Comparison of ENCODE assay signal across 17 mouse cellular contexts in genomic region chr6:140512016-140512415, GRCm38 (mm10).
A peak's percentile ranks its signal among the peaks of the same experiment; 100 is the strongest.
DNase-seq lines count a peak whose midpoint lies in the region; ATAC-seq and TF ChIP-seq lines count a peak whose summit lies in the region.
"Had no signal": no experiment of that assay in that cellular context is flagged by ENCODE, and none has a peak within 500 bp of the region (broad histone marks: within the 10 kb centered on the region; RNA-seq: fewer than 3 reads in every experiment).

No protein-coding gene starts in this region.

- peak; percentile 24; the same call in 1 of the 2 replicates for ATAC-seq in frontal cortex, adult (ENCODE audit: low TSS enrichment)
- no peak for ATAC-seq in embryonic facial prominence, embryonic 14.5 days (ENCODE audit: low read depth)

- no peak overlapping the region for H3K4me2 ChIP-seq in embryonic facial prominence, embryonic 14.5 days (ENCODE audit: low read depth, low read length)
- H3K4me2 ChIP-seq: kidney, embryonic 15.5 days had no signal

- peaks cover 43% of the 10 kb centered on the region for H3K4me1 ChIP-seq in embryonic facial prominence, embryonic 14.5 days (ENCODE audit: control insufficient read depth, insufficient read depth, low read length)

- no peak for DNase-seq in frontal cortex, postnatal 10 days (ENCODE audit: low spot score in 2 of 2)
- DNase-seq in left cerebral cortex, adult 2 months (ENCODE audit: extremely low spot score in 1 of 2, low spot score in 2 of 2): no peak
- no peak for DNase-seq in left cerebral cortex, postnatal 25 days (ENCODE audit: low spot score in 2 of 2)
- DNase-seq in 416B (ENCODE audit: low read depth): peak; percentile 67
- no peak for DNase-seq in embryonic facial prominence, embryonic 14.5 days (ENCODE audit: low spot score)
- no peak for DNase-seq in urinary bladder, adult 2 months (ENCODE audit: low spot score)
- no peak for DNase-seq in ovary, postnatal 10 days (ENCODE audit: low spot score)
- DNase-seq: adrenal gland, adult 8-10 months; cerebellum, adult 9-10 months; heart, postnatal 14 days; lung, adult 18-20 months; lung, postnatal 36 days; right cerebral cortex, postnatal 25 days; thymus, adult 18-20 months had no signal

- no peak overlapping the region for H3K4me3 ChIP-seq in left cerebral cortex, adult 2 months
- no peak overlapping the region for H3K4me3 ChIP-seq in embryonic facial prominence, embryonic 14.5 days (ENCODE audit: low read depth, low read length)
- H3K4me3 ChIP-seq: erythroblast, embryonic 14.5 days; kidney, embryonic 15.5 days had no signal

- TF ChIP-seq CTCF in left cerebral cortex, adult 2 months (IDR thresholded peaks at IDR 0.05): no peak

- H3K27me3 ChIP-seq in embryonic facial prominence, embryonic 14.5 days (replicated peaks; ENCODE audit: control insufficient read depth, insufficient read depth, low read length): no peaks in the 10 kb centered on the region
- H3K27me3 ChIP-seq: kidney, embryonic 15.5 days had no signal

- H3K9ac ChIP-seq in embryonic facial prominence, embryonic 14.5 days (ENCODE audit: low read depth, low read length): no peak overlapping the region
- H3K9ac ChIP-seq: kidney, embryonic 15.5 days had no signal

- peak overlapping the region; percentile 61 for H3K27ac ChIP-seq in left cerebral cortex, adult 2 months
- H3K27ac ChIP-seq in embryonic facial prominence, embryonic 14.5 days (replicated peaks; ENCODE audit: low read depth, low read length): peak overlapping the region; percentile 39; the same call in 1 of the 2 replicates
- H3K27ac ChIP-seq: kidney, embryonic 15.5 days had no signal

- intact Hi-C loops in left cerebral cortex, adult 2 months (cut with DNase I): loop anchor here (5.0 kb wide), 1 partner anchor 35 kb away; no protein-coding TSS in a partner anchor
- intact Hi-C loops in left cerebral cortex, postnatal 25 days (cut with DNase I): no loop called here

- H3K9me3 ChIP-seq in embryonic facial prominence, embryonic 14.5 days (ENCODE audit: control insufficient read depth, low read length): no peaks in the 10 kb centered on the region
- H3K9me3 ChIP-seq: kidney, embryonic 15.5 days had no signal

- 61% methylated on average over 1 of the region's 1 CpGs for WGBS in embryonic facial prominence, embryonic 14.5 days

- H3K36me3 ChIP-seq in embryonic facial prominence, embryonic 14.5 days (ENCODE audit: control insufficient read depth, insufficient read depth, low read length): no peaks in the 10 kb centered on the region
- H3K36me3 ChIP-seq: kidney, embryonic 15.5 days had no signal
